Comparison of ENCODE assay signal across 1 mouse cellular context in the genomic region with DNA sequence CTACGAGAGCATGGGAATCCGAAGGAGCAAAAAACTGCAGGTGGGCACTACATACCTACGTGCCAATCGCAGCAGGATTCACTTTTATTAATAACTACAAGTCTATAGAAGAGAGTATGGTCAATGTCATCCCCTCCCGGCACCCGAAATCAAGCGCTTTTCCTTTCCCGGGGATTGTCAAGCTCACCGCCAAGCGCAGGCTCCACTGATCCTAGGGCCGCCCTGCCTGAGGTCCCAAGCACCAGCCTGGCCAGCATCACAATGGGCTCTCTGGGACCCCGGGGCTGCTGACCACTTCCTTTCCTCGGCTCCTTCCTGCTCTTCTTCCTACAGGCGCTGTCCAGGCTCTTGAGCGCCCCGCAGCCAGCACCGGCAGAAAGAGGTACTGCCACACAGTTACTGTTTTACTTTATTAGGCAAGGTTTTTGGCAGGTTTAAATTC.
TF ChIP-seq lines count a peak whose summit lies in the region.

Gene Usp45 (plus strand): TSS at position 294 of the 442 bp plus-strand sequence.
Gene Tstd3 (minus strand): TSS at position 350 of the 442 bp plus-strand sequence.

TF ChIP-seq in CH12.LX, 34 proteins besides CTCF, POLR2A, EP300 and RAD21:
- peak; percentile 37; the same call in 1 of the 2 replicates for TF ChIP-seq TCF12 (IDR thresholded peaks at IDR 0.05; ENCODE audit: low read depth, low read length)
- TF ChIP-seq E2F4 (IDR thresholded peaks at IDR 0.05; ENCODE audit: insufficient replicate concordance, low read depth, low read length), result no peak
- no peak for TF ChIP-seq JUND (conservative IDR thresholded peaks at IDR 0.05; ENCODE audit: low read depth, low read length)
- 0 out of 2 replicates have a peak, but pooled peaks have one; percentile 26 for TF ChIP-seq MYC (IDR thresholded peaks at IDR 0.05; ENCODE audit: low read depth, low read length)
- TF ChIP-seq NELFE (IDR thresholded peaks at IDR 0.05; ENCODE audit: low read depth, low read length), result peak; percentile 62; the same call in 1 of the 2 replicates
- TF ChIP-seq IRF4 (IDR thresholded peaks at IDR 0.05; ENCODE audit: low read depth, low read length), result peak; percentile 45; the same call in 1 of the 2 replicates
- TF ChIP-seq HCFC1 (IDR thresholded peaks at IDR 0.05; ENCODE audit: low read depth, low read length), result peak; percentile 62
- TF ChIP-seq ZMIZ1 (IDR thresholded peaks at IDR 0.05; ENCODE audit: low read depth, low read length), result 0 out of 2 replicates have a peak, but pooled peaks have one; percentile 33
- TF ChIP-seq SMC3 (IDR thresholded peaks at IDR 0.05; ENCODE audit: low read depth, low read length), result peak; percentile 26; the same call in 1 of the 2 replicates
- TF ChIP-seq ELF1 (IDR thresholded peaks at IDR 0.05; ENCODE audit: low read depth, low read length), result peak; percentile 84
- no peak for TF ChIP-seq PAX5 (IDR thresholded peaks at IDR 0.05; ENCODE audit: low read length)
- peak; percentile 23; the same call in 1 of the 2 replicates for TF ChIP-seq MXI1 (IDR thresholded peaks at IDR 0.05; ENCODE audit: low read depth, low read length)
